Mouse (Mus musculus): ENCODE measurements at regions not wholly inside any gene's neighbourhood (a gene's known extent, or its start where the extent isn't known, plus 50 kb on each side); places are given as distances from the start of the nearest gene placed in this dataset.

- intact Hi-C loops (cut with DNase I): no loop called here
- DNase-seq: no peak
Observed at GRCm38 (mm10) chr4:91596619-91597018, 196.0 kb upstream of the Elavl2 start.

GRCm38 (mm10) chr4:91595766-91596165 is 195.2 kb upstream of the Elavl2 start:
- peak; percentile 6 for DNase-seq
- intact Hi-C loops (cut with DNase I): no loop called here

DNA sequence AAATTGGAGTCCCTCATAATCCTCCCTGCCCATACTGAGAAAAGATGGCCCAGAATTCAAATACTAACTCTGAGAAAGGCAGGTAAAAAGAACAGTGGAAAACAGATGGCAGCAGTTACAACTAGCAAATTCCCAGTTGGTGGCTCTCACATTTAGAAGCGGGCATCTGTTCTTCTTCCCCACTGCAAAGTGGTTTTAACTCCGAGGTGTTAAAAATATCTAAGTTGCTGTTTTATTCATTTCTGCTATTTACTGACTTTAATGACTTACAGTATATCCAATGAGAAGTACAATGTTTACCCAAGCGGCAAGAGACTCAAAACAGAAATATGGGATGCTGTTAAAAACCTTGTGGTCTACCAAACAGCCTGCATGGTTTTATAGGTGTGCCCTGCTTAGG is 189.2 kb upstream of the Elavl2 start:
- intact Hi-C loops (cut with DNase I): no loop called here

DNA sequence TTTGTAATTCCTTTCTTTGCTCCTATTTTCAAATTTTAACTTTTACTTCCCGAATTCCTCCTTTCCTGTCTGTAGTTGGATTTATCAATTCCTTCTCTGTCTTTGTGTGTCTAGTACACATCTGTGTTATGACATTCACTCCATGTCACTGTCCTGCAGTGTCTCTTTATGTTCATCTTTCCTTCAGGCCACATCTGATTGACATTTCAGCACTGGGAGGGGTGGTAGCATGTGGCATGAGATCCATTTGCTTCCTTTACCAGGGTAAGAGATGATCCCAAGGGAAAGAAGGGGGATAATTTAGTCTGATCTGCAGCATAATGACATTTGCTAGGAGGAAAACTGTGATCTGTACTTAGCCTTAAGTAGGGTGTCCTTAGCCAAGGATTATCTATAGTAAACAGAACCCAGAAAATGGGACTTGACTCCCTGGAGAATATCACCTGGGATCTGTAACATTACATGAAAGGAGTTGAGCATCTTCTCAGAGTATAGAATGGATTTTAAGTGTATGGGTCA is 187.0 kb upstream of the Elavl2 start:
- no peak for DNase-seq
- intact Hi-C loops (cut with DNase I): no loop called here

More for the DNA sequence above, 189.2 kb upstream of the Elavl2 start:
- DNase-seq: no peak

GRCm38 (mm10) chr4:91583035-91583434 is 182.4 kb upstream of the Elavl2 start:
- intact Hi-C loops (cut with DNase I): no loop called here
- no peak for DNase-seq

GRCm38 (mm10) chr4:91557452-91557851 is 156.9 kb upstream of the Elavl2 start:
- intact Hi-C loops (cut with DNase I): no loop called here
- peak; percentile 66 for DNase-seq

DNA sequence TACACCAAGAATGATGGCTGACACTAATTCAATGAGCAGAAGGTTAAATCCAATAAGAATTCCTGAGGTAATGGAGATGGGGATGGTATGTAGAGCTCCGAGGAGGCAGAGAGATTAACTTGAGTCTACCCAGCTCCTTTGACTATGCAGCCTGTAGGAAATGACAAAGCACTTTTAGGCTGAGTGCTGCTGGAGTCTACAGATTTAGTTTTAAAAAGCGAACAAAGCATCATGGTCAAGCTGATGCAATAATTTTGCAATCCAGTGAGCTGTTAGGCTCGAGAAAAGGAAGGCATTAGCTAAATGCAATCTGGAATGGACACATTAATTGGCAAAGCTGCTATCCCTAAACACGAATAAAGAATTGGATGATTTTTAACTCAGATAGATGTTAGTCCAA is 156.4 kb upstream of the Elavl2 start:
- DNase-seq: no peak
- intact Hi-C loops (cut with DNase I): no loop called here

DNA sequence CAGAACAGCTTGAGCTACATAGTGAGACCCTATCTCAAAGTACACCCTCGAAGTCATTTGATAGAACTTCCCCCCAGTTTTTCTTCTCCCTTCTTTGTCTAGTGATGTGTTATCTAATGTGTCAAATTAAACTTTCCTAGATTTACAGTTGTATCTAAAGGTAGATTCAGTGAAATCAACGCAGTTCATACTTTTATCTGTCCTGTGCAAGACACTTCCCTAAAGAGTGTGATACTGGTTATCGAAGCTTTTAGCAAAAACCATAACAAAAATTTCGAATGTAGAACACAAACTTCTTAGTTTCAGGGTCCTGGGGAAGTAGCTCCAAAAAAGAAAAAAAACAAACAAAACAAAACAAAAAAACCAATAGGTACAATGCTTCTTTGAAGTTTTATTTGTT is 123.8 kb upstream of the Elavl2 start:
- no peak for DNase-seq
- intact Hi-C loops (cut with DNase I): no loop called here

GRCm38 (mm10) chr4:91511543-91511942 is 111.0 kb upstream of the Elavl2 start:
- DNase-seq: no peak
- intact Hi-C loops (cut with DNase I): no loop called here

DNA sequence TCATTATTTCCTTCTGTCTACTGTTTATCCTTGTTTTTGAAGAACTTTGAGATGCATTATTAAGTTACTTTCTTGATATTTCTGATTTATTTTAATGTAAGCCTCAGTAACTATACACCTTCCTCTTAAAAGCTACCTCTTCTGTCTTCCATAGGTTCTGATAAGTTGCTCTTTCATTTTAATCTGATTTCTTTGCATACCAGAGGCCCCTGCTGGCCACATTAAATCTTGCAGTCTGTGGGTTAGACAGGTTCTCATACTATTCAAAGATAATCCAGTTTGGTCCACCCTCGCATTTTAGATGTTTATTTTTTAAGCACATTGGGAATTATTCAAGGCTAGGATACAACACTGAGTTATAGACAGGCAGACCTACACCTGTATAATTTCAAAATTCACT is 109.4 kb upstream of the Elavl2 start:
- no peak for DNase-seq
- intact Hi-C loops (cut with DNase I): no loop called here

DNA sequence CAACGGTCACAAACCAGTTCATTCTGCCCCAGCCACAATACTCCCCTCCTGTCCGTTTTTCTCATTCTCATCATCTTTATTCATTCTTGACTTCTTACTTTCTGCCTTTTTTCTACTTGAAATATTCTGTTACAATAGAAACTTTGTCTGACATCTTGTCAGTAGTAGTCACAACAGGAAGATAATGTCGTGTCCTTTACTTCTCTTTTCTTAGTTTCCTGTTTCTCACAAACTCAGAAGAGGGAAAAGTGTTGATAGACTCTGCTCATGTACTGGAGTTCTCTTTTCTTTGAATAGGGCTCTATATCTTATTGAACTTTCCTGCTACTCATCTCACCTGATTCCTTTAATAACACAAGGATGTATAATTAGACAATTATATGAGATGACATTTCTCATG is 102.7 kb upstream of the Elavl2 start:
- no peak for DNase-seq
- intact Hi-C loops (cut with DNase I): no loop called here

DNA sequence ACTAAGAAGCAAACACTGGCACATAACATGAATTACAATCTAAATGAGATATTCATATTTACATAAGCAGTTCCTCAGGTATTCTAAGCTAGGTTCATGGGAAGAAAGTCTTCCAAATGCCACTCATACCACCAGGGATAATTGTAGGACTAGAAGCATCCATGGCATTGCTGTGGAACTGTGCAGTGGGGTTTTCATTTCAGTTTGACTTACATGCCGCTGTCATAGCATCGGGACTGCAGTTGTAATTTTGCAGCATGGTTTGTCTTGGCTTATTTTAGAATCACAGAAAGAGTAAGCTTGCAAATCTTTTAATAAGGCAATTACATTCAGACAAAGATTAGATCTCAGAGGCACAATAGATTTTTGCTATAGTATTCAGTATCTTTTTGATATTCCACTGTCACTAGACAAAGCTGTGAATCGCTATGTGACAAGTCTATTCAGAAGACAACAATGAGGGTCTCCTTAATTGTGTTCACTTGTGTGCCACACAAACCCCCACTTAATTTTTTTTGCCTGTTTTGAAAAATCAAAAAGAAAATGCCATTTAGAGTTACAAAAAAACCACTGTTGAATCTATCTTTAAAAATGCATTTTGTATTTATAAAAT is 81.4 kb upstream of the Elavl2 start:
- no peak for DNase-seq
- intact Hi-C loops (cut with DNase I): no loop called here

All from left cerebral cortex, postnatal 4 days (tissue).